Mouse (Mus musculus) neural tube, embryonic 13.5 days (tissue): ENCODE results near the gene Pih1d1. TPM values are rescaled to one million over a fixed set of nuclear protein-coding genes. Genes with fewer than 3 reads are reported as not detected.

Experiments used
- ATAC-seq: fragments of 200-750 bp; cut with Nextera tagmentation; 2 replicates; pipeline ENCODE4 v1.8.0; 2017; ENCODE audit warnings: low read depth, mild to moderate bottlenecking, moderate TSS enrichment, moderate library complexity
- H3K27ac ChIP-seq: fragments of 300-500 bp; sonication (generic); replicated peaks from 2 replicates; pipeline ENCODE4 v1.5.1; 2015; ENCODE audit warnings: moderate library complexity, mild to moderate bottlenecking, inconsistent platforms
- H3K27me3 ChIP-seq: fragments of 300-500 bp; sonication (generic); 2 replicates; pipeline ENCODE4 v1.6.1; 2015; ENCODE audit warnings: mild to moderate bottlenecking, inconsistent platforms
- H3K36me3 ChIP-seq: fragments of 300-500 bp; sonication (generic); 2 replicates; pipeline ENCODE4 v1.6.1; 2015; ENCODE audit warnings: mild to moderate bottlenecking, inconsistent platforms
- H3K4me1 ChIP-seq: fragments of 300-500 bp; sonication (generic); replicated peaks from 2 replicates; pipeline ENCODE4 v1.6.1; 2015; ENCODE audit warnings: inconsistent platforms
- H3K4me2 ChIP-seq: fragments of 300-500 bp; sonication (generic); 2 replicates; pipeline ENCODE4 v1.6.1; 2015; ENCODE audit warnings: inconsistent platforms, mild to moderate bottlenecking, moderate library complexity
- H3K4me3 ChIP-seq: fragments of 300-500 bp; sonication (generic); 2 replicates; pipeline ENCODE4 v1.5.1; 2015; ENCODE audit warnings: mild to moderate bottlenecking, inconsistent platforms
- H3K9ac ChIP-seq: fragments of 300-500 bp; sonication (generic); 2 replicates; pipeline ENCODE4 v1.6.1; 2015; ENCODE audit warnings: moderate library complexity, mild to moderate bottlenecking, inconsistent platforms
- H3K9me3 ChIP-seq: fragments of 300-500 bp; sonication (generic); 2 replicates; pipeline ENCODE4 v1.6.1; 2016; ENCODE audit warnings: inconsistent platforms
- WGBS: fragments of 180-500 bp; shearing (Covaris S2); methylation state at CpG from one replicate; pipeline ENCODE4 v1.1.7; 2015; 5-methylcytosine and 5-hydroxymethylcytosine counted together
- microRNA counts: library from miRNA; unstranded; fragments of <30 nt; microRNA quantifications from one replicate; lab custom pipeline; 2016
- microRNA-seq: library from miRNA; unstranded; fragments of <30 nt; microRNA quantifications from one replicate; pipeline ENCODE4, GENCODE M21; 2016
- polyA plus RNA-seq: library from polyadenylated mRNA; unstranded; fragments of >200 nt; fragmentation: Nextera tagmentation; extraction: Ambion mirVana; gene quantifications from 2 replicates; pipeline ENCODE4 v1.2.1, GENCODE M21; 2015

Gene Pih1d1
- polyA plus RNA-seq, 1 experiment from 2014 or later: 91.9 TPM

- ATAC-seq: peak; percentile 98
- Histone ChIP-seq H3K4me1 (peaks cover 5% of the 10 kb centered on the region; the same call in 1 of the 2 replicates), H3K4me3 (peak within 1 kb of the TSS; percentile 46), H3K9ac (peak within 1 kb of the TSS; percentile 65), H3K36me3 (no peaks in the 10 kb centered on the region), H3K9me3 (no peaks in the 10 kb centered on the region), H3K27ac (peak within 1 kb of the TSS; percentile 81), H3K4me2 (peak within 1 kb of the TSS; percentile 60), H3K27me3 (peaks cover 19% of the 10 kb centered on the region)
- 10% methylated on average over 42 of the region's 44 CpGs for WGBS
Observed at GRCm38 (mm10) chr7:45204380-45205143, 50.5 kb downstream of the Pih1d1 start, which contains the start of gene Ccdc155. Gene Ccdc155 (minus strand): TSS chr7:45204892.

GRCm38 (mm10) chr7:45208260-45208659, 54.2 kb downstream of the Pih1d1 start:
- no peak for ATAC-seq
- Histone ChIP-seq H3K9ac (no peak overlapping the region), H3K4me2 (no peak overlapping the region), H3K27me3 (peaks cover 46% of the 10 kb centered on the region), H3K4me3 (no peak overlapping the region), H3K9me3 (no peaks in the 10 kb centered on the region), H3K36me3 (no peaks in the 10 kb centered on the region), H3K27ac (no peak overlapping the region), H3K4me1 (peaks cover 15% of the 10 kb centered on the region)
- 76% methylated on average over 6 of the region's 6 CpGs for WGBS

MicroRNA genes within 50 kb of the gene (microRNA counts, 519-probe panel; counts per million panel counts)
- 3,356 counts per million, percentile 45 among the panel's probes with 10 or more counts for microRNA mmu-miR-150 (lab: Ali Mortazavi, UCI)

Small RNAs within 50 kb of the gene (microRNA-seq; reads per million reads assigned to microRNA genes)
- gene Mir150: 28.5 reads per million, percentile 38 among the genes with 10 or more reads in this experiment
- 5.8 reads per million, percentile 21 among the genes with 10 or more reads in this experiment for gene Mir5121
- gene Mir7055: not detected

Other genes starting within 250 kb of the Pih1d1 start
- gene Ap2a1, start 224.8 kb upstream of the Pih1d1 start, polyA plus RNA-seq: 115 and 116 TPM in 2 replicates
- 0.22 TPM in 1 of 2 replicates, not detected in the other for gene Tsks, start 211.1 kb upstream of the Pih1d1 start, polyA plus RNA-seq
- 47.3 and 54.9 TPM in 2 replicates for gene Cpt1c, start 179.5 kb upstream of the Pih1d1 start, polyA plus RNA-seq
- 612 and 623 TPM in 2 replicates for gene Prmt1, start 167.7 kb upstream of the Pih1d1 start, polyA plus RNA-seq
- gene Irf3, start 156.7 kb upstream of the Pih1d1 start, polyA plus RNA-seq: 60.3 and 67.3 TPM in 2 replicates
- gene Bcl2l12, start 155.6 kb upstream of the Pih1d1 start, polyA plus RNA-seq: 17.3 and 17.4 TPM in 2 replicates
- 46.2 and 47.2 TPM in 2 replicates for gene Scaf1, start 137.9 kb upstream of the Pih1d1 start, polyA plus RNA-seq
- gene Rras, start 136.3 kb upstream of the Pih1d1 start, polyA plus RNA-seq: 15.0 and 16.5 TPM in 2 replicates
- 12.3 and 15.1 TPM in 2 replicates for gene Prr12, start 101.4 kb upstream of the Pih1d1 start, polyA plus RNA-seq
- 58.9 and 65.6 TPM in 2 replicates for gene Nosip, start 91.9 kb upstream of the Pih1d1 start, polyA plus RNA-seq
- gene Prrg2, start 91.6 kb upstream of the Pih1d1 start, polyA plus RNA-seq: 16.8 and 17.2 TPM in 2 replicates
- 127 and 134 TPM in 2 replicates for gene Rcn3, start 62.1 kb upstream of the Pih1d1 start, polyA plus RNA-seq
- 25.6 and 27.3 TPM in 2 replicates for gene Fcgrt, start 50.5 kb upstream of the Pih1d1 start, polyA plus RNA-seq
- gene Rps11, start 29.9 kb upstream of the Pih1d1 start, polyA plus RNA-seq: 920 and 971 TPM in 2 replicates
- gene Rpl13a, start 25.5 kb upstream of the Pih1d1 start, polyA plus RNA-seq: 746 and 820 TPM in 2 replicates
- gene Gm45713, start 18.1 kb upstream of the Pih1d1 start, polyA plus RNA-seq: 0.53 TPM in 1 of 2 replicates, not detected in the other
- gene Flt3l, start 17.9 kb upstream of the Pih1d1 start, polyA plus RNA-seq: 1.3 and 1.5 TPM in 2 replicates
- gene Aldh16a1, start 281 bp downstream of the Pih1d1 start, polyA plus RNA-seq: 19.0 and 19.6 TPM in 2 replicates
- gene Slc17a7, start 9.6 kb downstream of the Pih1d1 start, polyA plus RNA-seq: 0.78 and 0.83 TPM in 2 replicates
- gene Gfy, start 25.3 kb downstream of the Pih1d1 start, polyA plus RNA-seq: not detected in 2 replicates
- gene Pth2, start 26.7 kb downstream of the Pih1d1 start, polyA plus RNA-seq: not detected in 2 replicates
- 0.29 and 0.45 TPM in 2 replicates for gene Ccdc155, start 50.6 kb downstream of the Pih1d1 start, polyA plus RNA-seq
- gene Dkkl1, start 57.8 kb downstream of the Pih1d1 start, polyA plus RNA-seq: 14.6 and 19.8 TPM in 2 replicates
- gene Tead2, start 61.5 kb downstream of the Pih1d1 start, polyA plus RNA-seq: 65.9 and 85.5 TPM in 2 replicates
- gene Cd37, start 84.8 kb downstream of the Pih1d1 start, polyA plus RNA-seq: 1.5 and 1.8 TPM in 2 replicates
- gene Slc6a16, start 86.8 kb downstream of the Pih1d1 start, polyA plus RNA-seq: 0.18 and 0.27 TPM in 2 replicates
- not detected in 2 replicates for gene Slc6a21, start 123.2 kb downstream of the Pih1d1 start, polyA plus RNA-seq
- 7.1 and 7.2 TPM in 2 replicates for gene Trpm4, start 179.5 kb downstream of the Pih1d1 start, polyA plus RNA-seq
- 0.55 and 0.74 TPM in 2 replicates for gene Hrc, start 181.0 kb downstream of the Pih1d1 start, polyA plus RNA-seq
- gene Ppfia3, start 212.7 kb downstream of the Pih1d1 start, polyA plus RNA-seq: 18.4 and 20.3 TPM in 2 replicates
- gene Lin7b, start 216.3 kb downstream of the Pih1d1 start, polyA plus RNA-seq: 11.1 and 11.6 TPM in 2 replicates
- 186 and 225 TPM in 2 replicates for gene Snrnp70, start 241.4 kb downstream of the Pih1d1 start, polyA plus RNA-seq